Mouse (Mus musculus) G1E-ER4 (cell line): Measurements from ENCODE around the gene Mrgprg. TPM values are rescaled to one million over a fixed set of nuclear protein-coding genes. Genes with fewer than 3 reads are reported as not detected.

Source experiments
- GATA1 ChIP-seq: IDR thresholded peaks from one replicate; pipeline ENCODE4 v1.8.0; 2012; ENCODE audit warnings: low read length, inconsistent platforms
- polyA plus RNA-seq: library from polyadenylated mRNA; stranded (reverse); fragments of >175 nt; gene quantifications from 2 replicates; pipeline ENCODE4 v1.2.3, GENCODE M21; 2012

Mrgprg gene
- polyA plus RNA-seq, 1 experiment: not detected

DNA sequence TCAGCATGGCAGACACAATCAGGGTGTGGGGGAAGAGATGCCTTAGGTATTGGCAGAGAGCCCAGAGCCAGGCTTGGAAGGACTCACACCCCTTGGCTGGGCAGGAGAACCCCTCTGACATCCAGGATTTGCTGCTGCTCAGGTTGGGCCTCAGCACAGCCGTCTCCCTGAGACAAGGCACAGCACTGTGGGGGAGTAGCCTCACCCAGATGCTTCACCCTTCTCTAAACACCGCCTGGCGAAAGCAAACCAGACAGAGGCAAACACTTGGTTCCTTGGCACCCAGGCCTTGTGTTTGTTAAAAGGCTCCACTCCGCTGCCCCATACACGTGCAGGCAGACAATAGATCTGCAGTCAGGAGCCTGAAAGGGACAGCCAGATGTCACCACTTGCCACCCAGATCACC lies 28.2 kb downstream of the Mrgprg start:
- no peak for TF ChIP-seq GATA1

DNA sequence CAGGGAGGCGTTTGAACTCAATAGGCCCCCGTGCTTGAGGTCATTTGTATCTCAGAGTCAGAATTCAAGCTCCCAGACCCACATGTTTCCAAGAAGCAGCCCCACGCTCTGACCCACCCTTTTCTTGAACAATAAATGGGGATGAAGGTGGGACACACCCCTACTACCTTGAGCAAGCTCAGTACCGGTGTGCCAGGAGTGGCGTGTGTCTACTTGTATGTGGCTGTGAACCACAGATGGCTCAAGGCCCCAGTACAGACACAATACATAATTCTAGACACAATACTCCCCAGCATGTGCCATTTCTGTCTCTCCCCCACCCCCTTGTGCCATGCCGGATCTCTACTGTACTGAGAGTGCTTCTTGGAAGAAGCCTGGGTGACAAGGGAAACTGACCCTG lies 28.6 kb downstream of the Mrgprg start:
- no peak for TF ChIP-seq GATA1

DNA sequence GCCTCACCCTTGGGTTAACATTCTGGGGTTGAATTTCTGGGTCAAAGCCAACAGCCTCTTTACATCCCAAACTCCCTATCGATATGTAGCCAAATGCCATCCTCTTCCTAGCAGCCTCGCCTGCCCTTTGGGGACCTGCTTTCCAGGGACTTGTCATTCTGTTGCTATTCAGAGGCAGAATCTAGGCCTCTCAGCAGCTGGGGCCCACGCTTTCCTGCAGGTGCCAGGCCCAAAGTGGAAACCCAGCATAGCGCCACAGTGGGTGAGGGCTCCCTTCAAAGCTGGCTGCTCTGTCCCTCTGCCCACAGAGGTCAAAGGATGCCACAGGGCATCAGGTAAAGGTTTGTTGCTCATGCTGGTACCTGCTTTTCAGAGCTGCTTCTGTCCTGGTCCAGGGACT lies 33.0 kb downstream of the Mrgprg start:
- no peak for TF ChIP-seq GATA1

DNA sequence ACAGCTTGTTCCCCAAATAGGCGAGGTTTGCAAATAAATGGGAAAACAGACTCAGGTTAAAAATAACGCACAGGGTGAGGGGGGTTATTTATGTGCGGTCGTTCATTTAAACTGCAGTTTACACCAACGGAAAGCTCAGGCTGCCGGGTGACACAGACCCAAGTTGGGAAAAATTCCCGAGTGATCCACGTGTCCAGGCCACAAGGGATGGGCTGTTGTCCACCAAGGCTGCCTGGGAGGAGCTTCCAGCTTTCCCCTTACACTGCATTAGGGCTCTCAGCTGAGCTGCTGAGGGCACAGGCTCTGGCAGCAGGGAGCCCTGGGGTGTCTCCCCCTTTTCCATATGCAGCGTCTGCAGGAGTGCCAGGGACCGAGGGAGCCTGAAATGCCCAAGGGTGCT lies 36.9 kb downstream of the Mrgprg start:
- TF ChIP-seq GATA1: no peak

DNA sequence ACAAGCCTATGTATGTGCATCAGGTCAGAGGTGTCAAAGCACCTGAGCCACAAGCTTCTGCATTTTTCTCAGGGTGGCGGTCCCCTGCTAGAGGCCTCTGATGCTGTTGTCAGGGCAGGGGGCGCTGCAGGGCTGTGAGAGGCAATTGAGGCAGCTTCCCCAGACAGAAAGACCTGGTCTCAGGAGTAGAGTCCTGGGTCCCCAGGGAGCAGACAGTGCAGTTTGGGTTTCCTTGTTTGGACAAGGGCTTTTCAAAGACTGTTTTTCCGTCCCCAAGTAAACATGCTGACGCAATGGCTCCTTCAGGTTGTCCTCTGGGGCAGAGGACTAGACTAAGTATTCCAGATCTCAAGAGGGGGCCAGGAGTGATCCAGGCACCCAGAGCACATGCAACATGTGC lies 40.4 kb downstream of the Mrgprg start:
- TF ChIP-seq GATA1: no peak

DNA sequence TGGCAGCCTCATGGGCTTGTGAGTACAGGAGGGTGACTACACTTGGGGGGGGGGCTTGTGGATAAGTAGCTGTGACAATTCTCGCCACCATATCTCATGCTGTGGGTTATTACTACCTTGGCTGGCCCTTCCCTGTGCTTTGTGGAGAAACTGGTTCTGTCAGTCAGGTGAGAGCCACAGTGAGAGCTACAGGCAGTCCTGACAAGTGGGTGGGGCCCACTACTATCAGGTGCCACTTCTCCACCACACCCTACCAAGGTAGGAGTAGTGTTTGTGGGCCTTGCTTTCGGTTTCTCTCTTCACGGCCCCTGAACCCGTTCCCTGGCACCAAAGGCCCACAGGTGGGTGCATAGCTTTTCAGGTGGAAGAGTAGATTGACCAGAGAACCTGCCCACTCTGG lies 43.0 kb downstream of the Mrgprg start:
- TF ChIP-seq GATA1: no peak

DNA sequence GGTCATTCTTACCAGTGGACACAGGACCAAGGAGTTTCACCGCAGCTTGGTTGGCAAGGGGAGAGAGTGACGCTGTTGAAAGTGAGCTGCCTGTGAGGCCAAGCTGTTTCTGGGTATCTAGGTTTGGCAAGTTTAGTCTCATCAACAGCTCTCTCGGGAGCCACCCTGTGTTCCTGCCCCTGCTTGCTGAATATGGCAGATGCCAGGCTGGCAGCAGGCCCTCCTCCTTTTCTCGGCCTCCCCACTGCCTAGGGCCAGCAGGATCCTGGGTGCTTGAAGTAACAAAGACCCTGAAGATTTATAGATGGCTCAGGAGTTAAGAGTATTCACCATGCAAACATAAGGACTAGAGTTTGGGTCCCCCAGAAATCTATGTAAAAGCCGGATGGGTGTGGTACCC lies 44.1 kb downstream of the Mrgprg start:
- TF ChIP-seq GATA1: no peak

DNA sequence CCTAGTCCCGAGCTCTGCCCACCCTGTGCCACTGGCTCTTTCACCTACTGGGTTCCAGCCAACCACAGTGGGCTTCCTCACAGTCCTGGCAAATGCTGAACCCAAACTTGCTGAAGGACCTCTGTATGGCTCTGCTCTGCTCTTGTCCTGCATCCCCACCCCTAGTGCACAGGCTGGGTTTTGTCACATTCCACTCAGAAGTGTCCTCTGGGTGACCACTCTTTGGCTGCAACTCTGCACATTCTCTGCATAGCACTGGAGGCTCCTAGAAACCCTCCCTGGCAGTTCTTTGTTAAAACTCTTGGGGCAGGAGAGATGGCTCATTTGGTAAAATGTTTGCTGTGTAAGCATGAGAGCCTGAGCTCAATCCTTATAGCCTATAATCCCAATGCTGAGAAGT lies 49.0 kb downstream of the Mrgprg start:
- TF ChIP-seq GATA1: no peak

Other genes starting within 250 kb of the Mrgprg start
- gene Nap1l4, start 217.9 kb downstream of the Mrgprg start, polyA plus RNA-seq: 66.4 and 82.6 TPM in 2 replicates
- gene Cars, start 166.9 kb downstream of the Mrgprg start, polyA plus RNA-seq: 52.3 and 53.8 TPM in 2 replicates
- gene Tnfrsf26, start 138.3 kb downstream of the Mrgprg start, polyA plus RNA-seq: not detected in 2 replicates
- not detected in 2 replicates for gene Tnfrsf22, start 117.3 kb downstream of the Mrgprg start, polyA plus RNA-seq
- gene Tnfrsf23, start 81.1 kb downstream of the Mrgprg start, polyA plus RNA-seq: not detected in 2 replicates
- not detected in 2 replicates for gene Osbpl5, start 10.0 kb downstream of the Mrgprg start, polyA plus RNA-seq
- gene Mrgpre, start 17.5 kb upstream of the Mrgprg start, polyA plus RNA-seq: not detected in 2 replicates
- gene Nadsyn1, start 55.9 kb upstream of the Mrgprg start, polyA plus RNA-seq: 1.8 and 3.3 TPM in 2 replicates
- 19.0 and 29.5 TPM in 2 replicates for gene Dhcr7, start 56.2 kb upstream of the Mrgprg start, polyA plus RNA-seq
- gene Gm498, start 99.8 kb upstream of the Mrgprg start, polyA plus RNA-seq: 0.06 TPM in 1 of 2 replicates, not detected in the other
- gene Shank2, start 234.9 kb upstream of the Mrgprg start, polyA plus RNA-seq: not detected in 2 replicates